Mouse (Mus musculus): ENCODE measurements at regions not wholly inside any gene's neighbourhood (a gene's known extent, or its start where the extent isn't known, plus 50 kb on each side); places are given as distances from the start of the nearest gene placed in this dataset.

DNA sequence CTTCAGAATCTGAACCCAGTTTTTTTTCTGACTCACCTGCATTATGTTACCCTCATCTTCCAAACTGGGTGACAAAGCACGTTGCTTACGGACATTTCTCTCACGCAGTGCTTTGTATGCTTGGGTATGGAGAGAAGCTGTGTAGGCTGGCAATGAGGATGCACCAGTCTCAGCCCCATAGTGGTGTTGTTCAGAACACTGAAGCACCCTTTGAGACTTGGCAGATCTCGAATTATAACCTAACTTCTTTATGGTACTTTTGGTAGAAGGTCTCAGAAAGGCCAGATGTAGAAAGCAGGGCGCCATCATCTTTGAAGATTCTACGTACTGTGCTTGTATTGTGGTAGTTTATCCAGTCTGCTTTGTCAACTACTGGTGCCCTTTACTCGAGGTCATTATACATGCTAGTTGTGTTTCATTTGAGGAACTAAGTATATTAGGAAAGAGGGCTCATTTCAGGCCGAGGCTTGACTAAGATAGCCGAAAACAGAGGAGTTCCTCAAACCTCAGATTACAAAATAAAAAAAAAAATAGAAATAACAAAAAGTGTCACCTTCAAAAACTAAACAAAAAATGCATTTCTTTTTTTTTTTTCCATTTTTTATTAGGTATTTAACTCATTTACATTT lies 85.7 kb downstream of the Rgs2 start:
- Histone ChIP-seq H3K27ac (ENCODE audit: low read depth, low read length) (no peak overlapping the region), H3K9ac (ENCODE audit: low read depth, low read length) (no peak overlapping the region), H3K36me3 (ENCODE audit: control insufficient read depth, insufficient read depth, low read length) (no peaks in the 10 kb centered on the region), H3K9me3 (ENCODE audit: control insufficient read depth, low read length) (no peaks in the 10 kb centered on the region), H3K4me1 (ENCODE audit: control insufficient read depth, insufficient read depth, low read depth, low read length) (peaks cover 3% of the 10 kb centered on the region), H3K4me2 (ENCODE audit: low read length) (no peak overlapping the region), H3K4me3 (ENCODE audit: low read length) (no peak overlapping the region), H3K27me3 (replicated peaks; ENCODE audit: control insufficient read depth, insufficient read depth, low read length) (no peaks in the 10 kb centered on the region)
- ATAC-seq = no peak
- WGBS = 91% methylated on average over 9 of the region's 9 CpGs

DNA sequence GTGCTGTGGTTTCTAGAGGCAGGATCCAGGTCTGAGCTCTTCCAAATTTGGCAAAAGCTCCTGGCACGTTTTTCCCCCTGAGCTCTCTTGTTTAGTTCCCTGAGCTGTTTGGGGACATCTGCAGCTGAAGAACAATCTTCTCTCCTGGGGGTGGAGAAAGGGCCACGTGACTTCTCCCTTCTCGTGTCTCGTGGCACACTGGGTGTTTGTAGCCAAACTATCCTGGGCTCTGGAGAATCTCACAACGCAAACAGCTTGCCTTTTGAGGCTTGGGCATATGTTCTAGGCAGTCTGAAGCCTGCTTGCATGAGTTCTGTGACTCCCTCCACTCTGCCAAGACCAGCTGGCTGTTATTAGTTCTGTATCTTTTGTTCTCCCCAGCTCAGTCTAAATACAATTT lies 86.3 kb downstream of the Rgs2 start:
- Histone ChIP-seq H3K9me3 (ENCODE audit: control insufficient read depth, low read length) (no peaks in the 10 kb centered on the region), H3K4me3 (ENCODE audit: low read length) (no peak overlapping the region), H3K4me2 (ENCODE audit: low read length) (no peak overlapping the region), H3K9ac (ENCODE audit: low read depth, low read length) (no peak overlapping the region), H3K4me1 (ENCODE audit: control insufficient read depth, insufficient read depth, low read depth, low read length) (peaks cover 3% of the 10 kb centered on the region), H3K36me3 (ENCODE audit: control insufficient read depth, insufficient read depth, low read length) (no peaks in the 10 kb centered on the region), H3K27ac (ENCODE audit: low read depth, low read length) (no peak overlapping the region), H3K27me3 (replicated peaks; ENCODE audit: control insufficient read depth, insufficient read depth, low read length) (no peaks in the 10 kb centered on the region)
- ATAC-seq = 0 out of 2 replicates have a peak, but pooled peaks have one; percentile 17
- 54% methylated on average over 5 of the region's 5 CpGs for WGBS

DNA sequence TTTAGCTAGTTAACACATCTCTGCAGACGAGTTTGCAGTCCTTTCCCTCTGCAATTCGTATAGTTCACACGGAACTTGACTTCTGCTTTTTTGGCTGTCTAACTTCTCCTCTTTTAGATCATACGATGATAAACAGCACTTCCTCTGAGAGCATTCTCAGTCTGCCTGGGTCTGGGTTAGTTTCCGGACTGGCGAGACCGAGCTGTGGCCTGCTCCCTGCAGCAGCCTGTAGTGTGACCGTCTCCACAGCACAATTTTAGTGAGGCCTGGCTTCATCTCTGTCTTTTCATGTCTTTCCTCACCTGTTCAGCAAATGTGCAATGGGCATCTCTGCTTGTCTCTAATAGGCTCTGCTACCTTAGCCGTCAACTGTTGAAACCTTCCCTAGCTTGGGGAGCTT lies 87.4 kb downstream of the Rgs2 start:
- WGBS = 90% methylated on average over 9 of the region's 9 CpGs
- Histone ChIP-seq H3K27me3 (replicated peaks; ENCODE audit: control insufficient read depth, insufficient read depth, low read length) (no peaks in the 10 kb centered on the region), H3K9ac (ENCODE audit: low read depth, low read length) (no peak overlapping the region), H3K4me3 (ENCODE audit: low read length) (no peak overlapping the region), H3K36me3 (ENCODE audit: control insufficient read depth, insufficient read depth, low read length) (no peaks in the 10 kb centered on the region), H3K9me3 (ENCODE audit: control insufficient read depth, low read length) (no peaks in the 10 kb centered on the region), H3K27ac (ENCODE audit: low read depth, low read length) (no peak overlapping the region), H3K4me1 (ENCODE audit: control insufficient read depth, insufficient read depth, low read depth, low read length) (peaks cover 3% of the 10 kb centered on the region), H3K4me2 (ENCODE audit: low read length) (no peak overlapping the region)
- ATAC-seq = no peak

DNA sequence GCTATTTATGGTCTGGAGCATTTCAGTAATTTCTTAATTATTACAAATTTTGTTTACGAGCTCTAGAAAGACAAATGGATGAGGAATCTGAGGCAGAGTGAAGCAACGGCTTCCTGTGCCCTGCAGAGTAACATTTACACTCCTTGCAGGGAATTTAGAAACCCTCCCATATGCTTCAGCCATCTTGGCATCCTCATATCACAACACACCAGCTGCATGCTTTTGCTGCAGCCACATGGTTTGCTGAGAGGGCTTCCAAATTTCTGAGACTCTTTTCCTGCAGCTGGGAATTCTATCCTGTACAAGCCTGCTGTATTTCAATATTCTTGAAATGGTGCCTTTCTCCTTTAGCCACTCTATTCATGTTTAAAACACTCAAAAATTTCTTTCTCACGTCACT lies 91.4 kb downstream of the Rgs2 start:
- no peak overlapping the region for H3K9ac ChIP-seq (ENCODE audit: low read depth, low read length)
- H3K4me2 ChIP-seq (ENCODE audit: low read length) = no peak overlapping the region
- H3K4me3 ChIP-seq (ENCODE audit: low read length) = no peak overlapping the region
- H3K9me3 ChIP-seq (ENCODE audit: control insufficient read depth, low read length) = no peaks in the 10 kb centered on the region
- no peak overlapping the region for H3K27ac ChIP-seq (ENCODE audit: low read depth, low read length)
- no peak for ATAC-seq
- H3K27me3 ChIP-seq (replicated peaks; ENCODE audit: control insufficient read depth, insufficient read depth, low read length) = no peaks in the 10 kb centered on the region
- 83% methylated on average over 3 of the region's 3 CpGs for WGBS
- no peaks in the 10 kb centered on the region for H3K4me1 ChIP-seq (ENCODE audit: control insufficient read depth, insufficient read depth, low read depth, low read length)
- no peaks in the 10 kb centered on the region for H3K36me3 ChIP-seq (ENCODE audit: control insufficient read depth, insufficient read depth, low read length)

DNA sequence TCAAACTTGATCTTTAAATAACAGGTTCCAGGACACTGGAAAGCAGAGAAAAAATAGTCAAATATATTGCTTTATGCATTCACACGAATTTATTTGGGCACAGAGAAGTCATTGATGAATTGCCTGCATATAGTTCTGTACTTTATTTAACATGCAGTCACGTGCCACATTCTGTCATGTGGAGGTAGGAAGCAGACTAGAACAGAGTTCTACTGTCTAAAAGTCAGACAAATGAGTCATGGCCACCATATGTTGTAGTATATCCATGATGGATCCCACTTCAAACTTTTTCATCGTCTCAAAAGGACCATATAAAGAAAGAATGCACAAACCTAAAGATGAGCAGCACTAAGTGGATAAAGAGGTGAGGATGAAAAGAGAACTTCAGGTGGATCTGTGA lies 92.7 kb downstream of the Rgs2 start:
- Histone ChIP-seq H3K9ac (ENCODE audit: low read depth, low read length) (no peak overlapping the region), H3K9me3 (ENCODE audit: control insufficient read depth, low read length) (no peaks in the 10 kb centered on the region), H3K27ac (ENCODE audit: low read depth, low read length) (no peak overlapping the region), H3K4me3 (ENCODE audit: low read length) (no peak overlapping the region), H3K4me2 (ENCODE audit: low read length) (no peak overlapping the region), H3K27me3 (replicated peaks; ENCODE audit: control insufficient read depth, insufficient read depth, low read length) (no peaks in the 10 kb centered on the region), H3K36me3 (ENCODE audit: control insufficient read depth, insufficient read depth, low read length) (no peaks in the 10 kb centered on the region), H3K4me1 (ENCODE audit: control insufficient read depth, insufficient read depth, low read depth, low read length) (no peaks in the 10 kb centered on the region)
- WGBS = 66% methylated on average over 3 of the region's 3 CpGs
- ATAC-seq = no peak

DNA sequence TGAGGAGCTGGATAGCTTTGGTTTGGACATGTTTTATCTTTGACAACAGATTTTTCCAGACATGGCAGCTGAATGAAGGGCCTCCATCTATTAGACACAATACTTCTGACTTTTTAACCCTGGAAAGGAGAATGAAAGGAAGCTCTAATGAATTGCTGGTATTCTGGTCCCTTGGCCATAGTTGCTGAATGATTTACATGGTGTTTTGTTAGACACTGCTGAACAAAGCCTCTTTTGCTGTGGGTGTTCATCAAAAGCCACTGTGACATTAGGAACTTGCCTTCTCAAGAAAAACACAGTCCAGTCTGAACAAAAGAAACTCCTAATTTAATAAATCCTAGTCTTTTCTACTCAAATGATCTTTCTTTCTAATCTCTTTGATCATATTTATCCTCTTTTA lies 93.4 kb downstream of the Rgs2 start:
- Histone ChIP-seq H3K4me1 (ENCODE audit: control insufficient read depth, insufficient read depth, low read depth, low read length) (no peaks in the 10 kb centered on the region), H3K4me2 (ENCODE audit: low read length) (no peak overlapping the region), H3K27ac (ENCODE audit: low read depth, low read length) (no peak overlapping the region), H3K36me3 (ENCODE audit: control insufficient read depth, insufficient read depth, low read length) (no peaks in the 10 kb centered on the region), H3K27me3 (replicated peaks; ENCODE audit: control insufficient read depth, insufficient read depth, low read length) (no peaks in the 10 kb centered on the region), H3K9me3 (ENCODE audit: control insufficient read depth, low read length) (no peaks in the 10 kb centered on the region), H3K4me3 (ENCODE audit: low read length) (no peak overlapping the region), H3K9ac (ENCODE audit: low read depth, low read length) (no peak overlapping the region)
- ATAC-seq = no peak

DNA sequence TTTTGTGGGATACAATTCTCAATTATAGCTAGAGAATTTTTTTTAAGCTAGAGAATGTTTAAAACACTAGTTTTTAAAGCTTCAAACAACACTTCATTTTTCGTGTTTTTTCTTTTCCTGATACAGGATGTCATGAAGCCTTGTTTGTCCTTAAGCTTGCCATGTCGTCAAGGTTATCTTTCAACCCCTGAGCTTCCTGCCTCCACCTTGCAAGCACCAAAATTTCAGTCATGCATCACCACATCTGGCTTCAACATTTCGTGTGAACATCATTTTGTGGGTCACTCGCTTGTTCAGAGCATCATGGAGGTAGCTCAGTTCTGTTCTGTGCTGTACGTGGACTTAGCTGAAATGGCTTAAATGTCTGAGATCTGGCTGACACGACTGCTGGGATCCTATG lies 96.6 kb downstream of the Rgs2 start:
- Histone ChIP-seq H3K36me3 (ENCODE audit: control insufficient read depth, insufficient read depth, low read length) (no peaks in the 10 kb centered on the region), H3K4me2 (ENCODE audit: low read length) (no peak overlapping the region), H3K9me3 (ENCODE audit: control insufficient read depth, low read length) (no peaks in the 10 kb centered on the region), H3K9ac (ENCODE audit: low read depth, low read length) (no peak overlapping the region), H3K27me3 (replicated peaks; ENCODE audit: control insufficient read depth, insufficient read depth, low read length) (no peaks in the 10 kb centered on the region), H3K4me3 (ENCODE audit: low read length) (no peak overlapping the region), H3K27ac (ENCODE audit: low read depth, low read length) (no peak overlapping the region), H3K4me1 (ENCODE audit: control insufficient read depth, insufficient read depth, low read depth, low read length) (no peaks in the 10 kb centered on the region)
- 82% methylated on average over 6 of the region's 6 CpGs for WGBS
- ATAC-seq = no peak

DNA sequence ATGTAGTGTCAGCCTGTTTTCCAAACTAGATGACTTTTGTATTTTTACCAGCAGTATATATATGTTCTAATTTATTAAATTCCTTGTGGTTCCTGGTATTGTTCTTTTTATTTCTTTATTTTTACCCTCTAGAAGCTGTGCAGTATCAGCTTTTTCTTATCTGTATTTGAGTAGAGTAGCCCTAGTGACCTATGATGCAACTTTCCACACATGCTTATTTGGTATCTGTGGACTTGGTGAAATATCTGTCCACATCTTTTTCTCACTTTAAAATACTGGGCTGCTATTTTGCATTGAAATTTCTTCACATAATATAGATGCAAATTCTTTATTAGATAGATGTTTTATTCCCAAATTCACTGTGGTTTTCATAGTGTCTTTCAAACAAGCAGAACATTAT lies 97.1 kb downstream of the Rgs2 start:
- no peaks in the 10 kb centered on the region for H3K27me3 ChIP-seq (replicated peaks; ENCODE audit: control insufficient read depth, insufficient read depth, low read length)
- H3K36me3 ChIP-seq (ENCODE audit: control insufficient read depth, insufficient read depth, low read length) = no peaks in the 10 kb centered on the region
- H3K4me2 ChIP-seq (ENCODE audit: low read length) = no peak overlapping the region
- no peaks in the 10 kb centered on the region for H3K4me1 ChIP-seq (ENCODE audit: control insufficient read depth, insufficient read depth, low read depth, low read length)
- no peak overlapping the region for H3K9ac ChIP-seq (ENCODE audit: low read depth, low read length)
- H3K27ac ChIP-seq (ENCODE audit: low read depth, low read length) = no peak overlapping the region
- ATAC-seq = no peak
- H3K4me3 ChIP-seq (ENCODE audit: low read length) = no peak overlapping the region
- H3K9me3 ChIP-seq (ENCODE audit: control insufficient read depth, low read length) = no peaks in the 10 kb centered on the region

DNA sequence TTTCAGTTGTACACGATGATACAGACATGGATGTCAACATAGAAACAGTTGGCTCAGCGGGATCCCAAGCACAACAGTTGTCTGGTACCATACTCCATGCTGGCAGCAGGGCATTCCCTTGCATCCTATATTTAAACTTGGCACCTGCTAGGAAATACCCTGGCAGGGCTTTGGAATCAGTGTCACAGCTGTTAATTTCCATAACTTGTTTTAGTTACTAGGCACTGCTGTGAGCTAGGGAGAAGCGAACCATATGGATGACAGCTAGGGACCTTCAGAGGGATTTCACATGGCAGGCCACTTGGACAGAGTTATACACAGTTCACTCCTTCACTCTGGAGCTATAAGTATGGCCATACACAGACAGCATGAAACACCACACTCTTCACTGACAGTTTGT lies 100.0 kb downstream of the Rgs2 start:
- WGBS = 53% methylated on average over 3 of the region's 3 CpGs
- Histone ChIP-seq H3K4me3 (ENCODE audit: low read length) (no peak overlapping the region), H3K9ac (ENCODE audit: low read depth, low read length) (no peak overlapping the region), H3K36me3 (ENCODE audit: control insufficient read depth, insufficient read depth, low read length) (no peaks in the 10 kb centered on the region), H3K4me1 (ENCODE audit: control insufficient read depth, insufficient read depth, low read depth, low read length) (no peaks in the 10 kb centered on the region), H3K27ac (ENCODE audit: low read depth, low read length) (no peak overlapping the region), H3K9me3 (ENCODE audit: control insufficient read depth, low read length) (no peaks in the 10 kb centered on the region), H3K4me2 (ENCODE audit: low read length) (no peak overlapping the region), H3K27me3 (replicated peaks; ENCODE audit: control insufficient read depth, insufficient read depth, low read length) (no peaks in the 10 kb centered on the region)
- peak; percentile 94 for ATAC-seq

DNA sequence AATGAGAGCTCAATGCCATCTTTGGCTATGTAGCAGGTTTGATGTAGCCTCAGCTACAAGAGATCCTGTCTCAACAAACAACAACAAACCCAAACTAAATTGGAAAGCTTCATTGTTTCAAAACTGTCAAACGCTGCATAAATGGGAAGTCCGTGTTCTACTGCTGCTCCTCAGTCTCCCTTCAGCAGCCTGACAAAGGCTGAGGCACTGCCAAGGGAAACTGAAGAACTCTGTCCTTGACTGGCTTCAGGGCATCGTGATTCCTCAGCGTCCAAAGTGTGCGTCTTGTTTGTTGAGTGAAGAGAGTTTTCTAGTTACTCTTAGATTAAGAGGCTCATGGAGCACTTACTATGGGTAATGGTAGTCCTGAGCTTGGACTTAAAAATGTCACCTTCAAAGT lies 100.7 kb downstream of the Rgs2 start:
- H3K9me3 ChIP-seq (ENCODE audit: control insufficient read depth, low read length) = no peaks in the 10 kb centered on the region
- H3K27ac ChIP-seq (ENCODE audit: low read depth, low read length) = no peak overlapping the region
- WGBS = 79% methylated on average over 5 of the region's 5 CpGs
- no peak overlapping the region for H3K9ac ChIP-seq (ENCODE audit: low read depth, low read length)
- H3K36me3 ChIP-seq (ENCODE audit: control insufficient read depth, insufficient read depth, low read length) = no peaks in the 10 kb centered on the region
- H3K4me3 ChIP-seq (ENCODE audit: low read length) = no peak overlapping the region
- no peak for ATAC-seq
- H3K4me1 ChIP-seq (ENCODE audit: control insufficient read depth, insufficient read depth, low read depth, low read length) = no peaks in the 10 kb centered on the region
- no peaks in the 10 kb centered on the region for H3K27me3 ChIP-seq (replicated peaks; ENCODE audit: control insufficient read depth, insufficient read depth, low read length)
- H3K4me2 ChIP-seq (ENCODE audit: low read length) = no peak overlapping the region
